Mouse (Mus musculus): ENCODE measurements around the gene Ccng1.
A peak's percentile ranks its signal among the peaks of the same experiment; 100 is the strongest.
"Not testable (repeated sequence)": the region's sequence is repeated elsewhere in the genome, so short reads cannot be mapped to it uniquely, and the experiment has no call there.

Gene Ccng1

GRCm38 (mm10) chr11:40746361-40746760 lies 8.8 kb downstream of the Ccng1 start:
- no peak for DNase-seq (ENCODE audit: low read depth, low spot score)
- H3K36me3 ChIP-seq (ENCODE audit: control insufficient read depth, insufficient read depth, low read length, poor library complexity, severe bottlenecking), result no peaks in the 10 kb centered on the region

GRCm38 (mm10) chr11:40744348-40744747 lies 10.8 kb downstream of the Ccng1 start:
- Histone ChIP-seq H3K27me3 (ENCODE audit: control insufficient read depth, insufficient read depth, low read length, poor library complexity, severe bottlenecking) (no peaks in the 10 kb centered on the region), H3K36me3 (ENCODE audit: control insufficient read depth, insufficient read depth, low read length, poor library complexity, severe bottlenecking) (0 out of 2 replicates have a peak, but pooled peaks cover 2% of the 10 kb centered on the region)
- DNase-seq (ENCODE audit: low read depth, low spot score), result no peak

More at GRCm38 (mm10) chr11:40746361-40746760, 8.8 kb downstream of the Ccng1 start:
- H3K27me3 ChIP-seq (ENCODE audit: control insufficient read depth, insufficient read depth, low read length, poor library complexity, severe bottlenecking), result no peaks in the 10 kb centered on the region

DNA sequence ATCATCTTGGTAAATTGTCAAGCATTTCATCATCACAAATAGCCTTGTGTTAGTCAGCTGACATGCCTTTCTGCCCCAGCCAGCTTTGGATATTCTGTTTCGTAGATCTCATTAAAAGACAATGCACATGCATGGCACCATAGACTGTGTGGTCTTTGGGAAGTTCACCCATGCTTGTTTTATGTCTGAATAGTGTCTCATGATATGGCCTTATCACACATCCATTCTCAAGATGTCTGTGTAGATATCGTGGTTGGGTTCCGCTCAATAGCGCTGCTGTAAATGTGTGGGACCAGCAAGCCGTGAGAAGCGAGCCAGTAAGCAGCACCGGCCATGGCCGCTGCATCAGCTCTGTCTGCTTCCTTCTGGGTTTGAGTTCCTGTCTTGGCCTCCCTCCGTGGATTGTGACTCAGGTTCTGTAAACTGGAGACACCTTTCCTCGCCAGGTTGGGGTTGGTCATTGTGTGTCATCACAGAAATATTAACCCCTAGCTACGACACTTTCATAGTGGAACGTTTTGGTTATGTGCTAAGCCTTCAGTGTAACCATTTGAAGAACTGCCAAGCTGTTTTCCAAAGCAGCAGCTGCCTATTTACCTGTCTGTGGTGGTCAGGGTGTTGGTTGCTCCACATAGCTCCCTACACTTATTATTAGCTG lies 13.4 kb downstream of the Ccng1 start:
- DNase-seq (ENCODE audit: low read depth, low spot score), result no peak
- Histone ChIP-seq H3K27me3 (ENCODE audit: control insufficient read depth, insufficient read depth, low read length, poor library complexity, severe bottlenecking) (no peaks in the 10 kb centered on the region), H3K36me3 (ENCODE audit: control insufficient read depth, insufficient read depth, low read length, poor library complexity, severe bottlenecking) (peaks cover 6% of the 10 kb centered on the region; the same call in 1 of the 2 replicates)

DNA sequence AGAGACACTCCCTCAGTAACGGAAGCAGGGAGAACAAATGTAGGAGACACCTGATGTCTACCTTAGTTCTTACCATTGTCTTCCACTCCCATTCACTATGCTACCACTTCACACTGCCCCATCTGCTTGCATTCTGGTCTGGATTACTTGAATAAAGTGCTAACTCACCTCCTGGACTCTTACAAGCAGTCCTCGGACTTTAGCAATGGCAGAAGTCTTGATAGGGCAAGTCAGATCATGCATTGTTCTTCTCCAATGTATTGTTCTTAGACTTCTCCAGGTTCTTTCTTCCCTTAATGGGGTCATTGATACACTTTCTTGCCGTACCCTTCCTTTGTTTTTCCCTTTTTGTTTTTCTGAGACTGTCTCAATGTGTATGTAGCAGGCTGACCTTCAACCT lies 17.7 kb downstream of the Ccng1 start:
- Histone ChIP-seq H3K27me3 (ENCODE audit: control insufficient read depth, insufficient read depth, low read length, poor library complexity, severe bottlenecking) (no peaks in the 10 kb centered on the region), H3K36me3 (ENCODE audit: control insufficient read depth, insufficient read depth, low read length, poor library complexity, severe bottlenecking) (peaks cover 6% of the 10 kb centered on the region; the same call in 1 of the 2 replicates)
- no peak for DNase-seq (ENCODE audit: low read depth, low spot score)

DNA sequence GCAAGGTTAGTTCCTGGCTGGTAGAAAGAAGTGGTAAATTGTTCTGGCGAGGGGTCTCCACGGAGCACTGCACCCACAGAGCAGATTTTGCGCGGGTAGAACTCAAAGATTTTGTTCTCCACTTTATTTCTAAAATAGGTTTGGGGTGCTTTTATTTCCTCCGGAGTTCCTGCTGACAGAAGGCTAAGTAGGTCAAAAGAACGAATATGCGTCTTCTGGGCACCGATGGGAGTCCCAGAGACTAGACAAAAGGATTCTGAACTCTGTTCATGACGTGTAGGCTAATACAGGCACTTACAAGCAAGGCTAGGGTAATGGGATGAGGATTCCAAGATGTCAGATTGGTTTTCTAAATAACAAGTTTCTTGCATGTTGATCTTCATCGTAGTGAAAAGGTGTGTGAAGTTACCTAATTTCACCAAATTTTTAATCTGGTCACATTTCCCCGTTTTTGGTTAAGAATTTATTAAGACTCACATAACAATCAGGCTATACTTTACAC lies 20.8 kb downstream of the Ccng1 start:
- no peak for DNase-seq (ENCODE audit: low read depth, low spot score)
- Histone ChIP-seq H3K36me3 (ENCODE audit: control insufficient read depth, insufficient read depth, low read length, poor library complexity, severe bottlenecking) (peaks cover 5% of the 10 kb centered on the region; the same call in 1 of the 2 replicates), H3K27me3 (ENCODE audit: control insufficient read depth, insufficient read depth, low read length, poor library complexity, severe bottlenecking) (no peaks in the 10 kb centered on the region)

GRCm38 (mm10) chr11:40733339-40734174 lies 21.6 kb downstream of the Ccng1 start, which contains the start of the genes Hmmr and Nudcd2:
Gene Hmmr, minus strand, starts transcription at chr11:40733422.
Gene Nudcd2, plus strand, starts transcription at chr11:40733667.
- H3K36me3 ChIP-seq (ENCODE audit: control insufficient read depth, insufficient read depth, low read length, poor library complexity, severe bottlenecking), result peaks cover 1% of the 10 kb centered on the region; the same call in 1 of the 2 replicates
- peak; percentile 98 for DNase-seq (ENCODE audit: low read depth, low spot score)
- no peaks in the 10 kb centered on the region for H3K27me3 ChIP-seq (ENCODE audit: control insufficient read depth, insufficient read depth, low read length, poor library complexity, severe bottlenecking)

GRCm38 (mm10) chr11:40732997-40733338 lies 22.1 kb downstream of the Ccng1 start:
- no peaks in the 10 kb centered on the region for H3K27me3 ChIP-seq (ENCODE audit: control insufficient read depth, insufficient read depth, low read length, poor library complexity, severe bottlenecking)
- DNase-seq (ENCODE audit: low read depth, low spot score), result no peak
- H3K36me3 ChIP-seq (ENCODE audit: control insufficient read depth, insufficient read depth, low read length, poor library complexity, severe bottlenecking), result no peaks in the 10 kb centered on the region

GRCm38 (mm10) chr11:40718324-40718723 lies 36.8 kb downstream of the Ccng1 start:
- Histone ChIP-seq H3K36me3 (ENCODE audit: control insufficient read depth, insufficient read depth, low read length, poor library complexity, severe bottlenecking) (no peaks in the 10 kb centered on the region), H3K27me3 (ENCODE audit: control insufficient read depth, insufficient read depth, low read length, poor library complexity, severe bottlenecking) (no peaks in the 10 kb centered on the region)
- DNase-seq (ENCODE audit: low read depth, low spot score), result peak; percentile 31

- no peaks in the 10 kb centered on the region for H3K27me3 ChIP-seq (ENCODE audit: control insufficient read depth, insufficient read depth, low read length, poor library complexity, severe bottlenecking)
- peak; percentile 22 for DNase-seq (ENCODE audit: low read depth, low spot score)
- H3K36me3 ChIP-seq (ENCODE audit: control insufficient read depth, insufficient read depth, low read length, poor library complexity, severe bottlenecking), result no peaks in the 10 kb centered on the region
These were observed 39.6 kb downstream of the Ccng1 start for GRCm38 (mm10) chr11:40715524-40715923.

GRCm38 (mm10) chr11:40713858-40714257 lies 41.3 kb downstream of the Ccng1 start:
- Histone ChIP-seq H3K27me3 (ENCODE audit: control insufficient read depth, insufficient read depth, low read length, poor library complexity, severe bottlenecking) (no peaks in the 10 kb centered on the region), H3K36me3 (ENCODE audit: control insufficient read depth, insufficient read depth, low read length, poor library complexity, severe bottlenecking) (no peaks in the 10 kb centered on the region)
- DNase-seq (ENCODE audit: low read depth, low spot score), result no peak

DNA sequence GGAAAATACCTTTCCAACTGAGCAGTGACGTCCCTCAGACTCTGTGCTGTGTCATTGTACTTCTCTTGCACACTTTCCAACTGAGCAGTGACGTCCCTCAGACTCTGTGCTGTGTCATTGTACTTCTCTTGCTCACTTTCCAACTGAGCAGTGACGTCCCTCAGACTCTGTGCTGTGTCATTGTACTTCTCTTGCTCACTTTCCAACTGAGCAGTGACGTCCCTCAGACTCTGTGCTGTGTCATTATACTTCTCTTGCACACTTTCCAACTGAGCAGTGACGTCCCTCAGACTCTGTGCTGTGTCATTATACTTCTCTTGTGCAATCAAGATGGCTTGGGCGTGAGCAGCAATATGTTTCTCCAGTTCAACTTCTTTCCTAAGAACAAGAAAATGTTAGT lies 45.2 kb downstream of the Ccng1 start:
- H3K36me3 ChIP-seq (ENCODE audit: control insufficient read depth, insufficient read depth, low read length, poor library complexity, severe bottlenecking); DNase-seq (ENCODE audit: low read depth, low spot score); H3K27me3 ChIP-seq (ENCODE audit: control insufficient read depth, insufficient read depth, low read length, poor library complexity, severe bottlenecking): not testable (repeated sequence)
